Mouse (Mus musculus) embryonic fibroblast, embryonic 13.5 days (primary cell): ENCODE results near the gene Ralgps2.

ENCODE experiments used
- CTCF ChIP-seq: IDR thresholded peaks from 2 replicates; pipeline ENCODE4 v1.5.1; 2011; ENCODE audit warnings: mild to moderate bottlenecking, control low read depth, low read length, moderate library complexity, borderline replicate concordance; ENCODE audit not compliant: insufficient read depth
- POLR2A ChIP-seq: IDR thresholded peaks from 2 replicates; pipeline ENCODE4 v1.6.1; 2011; ENCODE audit warnings: low read depth, mild to moderate bottlenecking, control low read depth, low read length, moderate library complexity

DNA sequence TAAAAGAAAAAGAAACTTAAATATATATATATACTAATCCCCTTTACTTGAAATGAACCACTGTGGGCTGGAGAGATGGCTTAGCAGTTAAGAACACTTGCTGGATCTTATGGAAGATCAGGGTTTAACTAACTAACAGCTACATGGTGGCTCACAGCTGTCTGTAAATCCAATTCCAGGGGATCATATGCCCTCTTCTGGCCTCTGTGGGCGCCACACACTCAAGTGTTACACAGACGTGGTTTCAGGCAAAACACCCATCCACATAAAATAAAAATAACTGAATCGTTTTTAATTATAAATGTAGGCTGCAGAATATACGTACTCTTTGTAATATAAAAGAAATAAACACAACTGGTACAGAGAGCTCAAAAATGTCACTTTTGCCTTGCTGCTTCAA lies 50.6 kb downstream of the Ralgps2 start:
- TF ChIP-seq CTCF, result no peak
- TF ChIP-seq POLR2A, result no peak
